Mouse (Mus musculus) G1E (cell line): ENCODE results near the gene Best3. TPM values are rescaled to one million over a fixed set of nuclear protein-coding genes. Genes with fewer than 3 reads are reported as not detected.

Experiments used
- ATAC-seq: 2 replicates; pipeline ENCODE4 v1.8.0; 2016; ENCODE audit warnings: mild to moderate bottlenecking; ENCODE audit not compliant: insufficient number of reproducible peaks, poor library complexity, low FRiP score, severe bottlenecking; ENCODE audit errors: extremely low read depth
- DNase-seq: peaks from one replicate; pipeline ENCODE4 v3.0.0; 2012; ENCODE audit warnings: low spot score
- H3K27me3 ChIP-seq: 2 replicates; pipeline ENCODE4 v1.6.1; 2012; ENCODE audit warnings: mild to moderate bottlenecking, low read length, inconsistent platforms; ENCODE audit not compliant: insufficient read depth
- H3K36me3 ChIP-seq: replicated peaks from 2 replicates; pipeline ENCODE3; 2012; ENCODE audit warnings: mild to moderate bottlenecking, inconsistent platforms
- H3K4me1 ChIP-seq: 2 replicates; pipeline ENCODE4 v1.6.1; 2012; ENCODE audit warnings: low read depth, low read length, inconsistent platforms, mixed read lengths; ENCODE audit not compliant: insufficient read depth
- H3K4me3 ChIP-seq: 2 replicates; pipeline ENCODE4 v1.5.1; 2012; ENCODE audit warnings: low read depth, mild to moderate bottlenecking, inconsistent platforms, low read length, moderate library complexity, mixed read lengths
- H3K9me3 ChIP-seq: replicated peaks from 2 replicates; pipeline ENCODE4 v1.6.1; 2012; ENCODE audit warnings: inconsistent platforms
- CTCF ChIP-seq: IDR thresholded peaks from 2 replicates; pipeline ENCODE4 v1.5.1; 2012; ENCODE audit warnings: low read depth, low read length, inconsistent platforms, mixed read lengths
- GATA1 ChIP-seq: IDR thresholded peaks from 2 replicates; pipeline ENCODE4 v1.6.1; 2012; ENCODE audit warnings: borderline replicate concordance, low read length, inconsistent platforms, mixed read lengths
- GATA2 ChIP-seq: IDR thresholded peaks from 2 replicates; pipeline ENCODE4 v1.6.1; 2012; ENCODE audit warnings: low read depth, low read length, inconsistent platforms, borderline replicate concordance
- POLR2AphosphoS5 ChIP-seq: IDR thresholded peaks from 2 replicates; pipeline ENCODE4 v1.6.1; 2012; ENCODE audit warnings: low read depth, low read length, inconsistent platforms; ENCODE audit not compliant: insufficient replicate concordance
- TAL1 ChIP-seq: conservative IDR thresholded peaks from 2 replicates; pipeline ENCODE4 v1.6.1; 2012; ENCODE audit warnings: low read depth, low read length, inconsistent platforms, mixed read lengths
- polyA plus RNA-seq: library from polyadenylated mRNA; stranded (reverse); fragments of >175 nt; gene quantifications from 2 replicates; pipeline ENCODE4 v1.2.3, GENCODE M21; 2012
- total RNA-seq, 2 experiments: library from RNA; stranded (forward) in 1 of 2; stranded (reverse) in 1 of 2; fragments of 200-1000 nt in 1 of 2; fragments of >200 nt in 1 of 2; fragmentation: Nextera tagmentation in 1 of 2; gene quantifications; 2 replicates each; pipeline ENCODE4 v1.2.3; 2014 to 2017

The Best3 gene
- total and polyA plus RNA-seq, 3 experiments = not detected

DNA sequence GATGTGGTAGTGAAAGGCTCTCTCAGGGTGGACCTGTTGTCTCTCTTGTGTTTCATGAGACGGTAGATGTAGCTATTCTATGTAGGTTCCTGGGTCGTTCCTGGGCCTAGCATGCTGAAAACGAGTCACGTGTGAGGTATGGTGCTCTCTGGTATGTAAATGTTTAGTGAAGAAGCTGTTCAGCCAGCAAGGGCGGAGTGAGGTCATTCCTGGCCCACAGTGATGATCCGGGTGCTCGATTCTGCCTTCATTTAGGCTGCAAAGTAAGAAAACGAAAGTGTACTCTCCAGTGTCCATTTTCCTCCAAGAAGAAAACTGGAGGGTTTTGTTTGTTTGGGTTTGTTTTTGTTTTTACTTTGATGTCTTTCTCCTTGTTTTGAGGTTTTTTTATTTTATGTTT lies 7.9 kb downstream of the Best3 start:
- no peak for TF ChIP-seq POLR2AphosphoS5
- TF ChIP-seq CTCF = no peak
- TF ChIP-seq TAL1 = no peak
- TF ChIP-seq GATA2 = no peak
- no peak for ATAC-seq
- Histone ChIP-seq H3K4me1 (peaks cover 2% of the 10 kb centered on the region; the same call in 1 of the 2 replicates), H3K36me3 (no peaks in the 10 kb centered on the region), H3K4me3 (no peak overlapping the region), H3K9me3 (no peaks in the 10 kb centered on the region), H3K27me3 (peaks cover 7% of the 10 kb centered on the region)
- no peak for DNase-seq

GRCm38 (mm10) chr10:116995162-116995561 lies 9.0 kb downstream of the Best3 start:
- peaks cover 2% of the 10 kb centered on the region; the same call in 1 of the 2 replicates for H3K4me1 ChIP-seq
- H3K9me3 ChIP-seq = no peaks in the 10 kb centered on the region
- no peak overlapping the region for H3K4me3 ChIP-seq
- no peak for ATAC-seq
- H3K27me3 ChIP-seq = peaks cover 7% of the 10 kb centered on the region
- TF ChIP-seq GATA1 = no peak
- TF ChIP-seq TAL1 = no peak
- no peak for TF ChIP-seq POLR2AphosphoS5
- TF ChIP-seq GATA2 = no peak
- no peak for TF ChIP-seq CTCF
- no peaks in the 10 kb centered on the region for H3K36me3 ChIP-seq
- no peak for DNase-seq

DNA sequence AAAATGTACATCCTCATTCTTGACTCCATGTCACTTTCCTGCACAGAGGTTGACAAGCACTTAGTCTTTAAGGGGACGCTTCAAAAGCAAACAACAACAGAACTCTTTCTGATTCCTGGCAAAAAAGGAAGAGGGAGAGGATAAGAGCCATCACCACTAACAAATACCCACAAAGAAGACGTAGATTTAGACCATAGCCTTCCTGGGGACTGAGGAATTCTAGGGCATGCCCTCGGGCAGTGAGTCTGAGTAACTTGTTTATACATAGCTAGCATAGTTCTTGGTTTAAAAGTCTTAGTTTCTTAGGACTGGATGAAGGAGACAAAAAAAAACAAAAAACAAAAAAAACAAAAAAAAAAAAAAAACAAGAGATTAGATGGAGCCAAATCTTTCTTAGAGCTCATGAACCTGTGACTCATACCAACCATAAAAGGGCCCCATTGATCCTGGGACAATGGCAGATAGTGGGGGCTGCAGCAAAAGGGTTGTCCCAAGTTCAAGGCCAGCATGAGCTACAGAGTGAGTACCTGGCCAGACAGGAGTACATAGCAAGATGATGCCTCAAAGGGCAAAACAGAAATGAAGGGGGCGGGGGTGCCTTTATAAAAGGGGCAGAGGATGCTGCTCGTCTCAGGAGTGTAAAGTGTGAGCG lies 9.6 kb downstream of the Best3 start:
- peaks cover 2% of the 10 kb centered on the region; the same call in 1 of the 2 replicates for H3K4me1 ChIP-seq
- DNase-seq = no peak
- no peaks in the 10 kb centered on the region for H3K9me3 ChIP-seq
- TF ChIP-seq GATA1 (no peak), TAL1 (no peak), POLR2AphosphoS5 (no peak), CTCF (no peak), GATA2 (no peak)
- H3K4me3 ChIP-seq = no peak overlapping the region
- no peaks in the 10 kb centered on the region for H3K36me3 ChIP-seq
- peaks cover 7% of the 10 kb centered on the region for H3K27me3 ChIP-seq
- no peak for ATAC-seq

GRCm38 (mm10) chr10:116996236-116996600 lies 10.1 kb downstream of the Best3 start:
- ATAC-seq (no peak), DNase-seq (no peak)
- H3K9me3 ChIP-seq = no peaks in the 10 kb centered on the region
- H3K4me3 ChIP-seq = no peak overlapping the region
- TF ChIP-seq TAL1 (no peak), POLR2AphosphoS5 (no peak), GATA1 (no peak), GATA2 (no peak), CTCF (no peak)
- H3K4me1 ChIP-seq = peaks cover 2% of the 10 kb centered on the region; the same call in 1 of the 2 replicates
- peaks cover 7% of the 10 kb centered on the region for H3K27me3 ChIP-seq
- no peaks in the 10 kb centered on the region for H3K36me3 ChIP-seq

- TF ChIP-seq TAL1 (no peak), GATA2 (no peak), POLR2AphosphoS5 (no peak)
- no peak for ATAC-seq
- H3K4me3 ChIP-seq = no peak overlapping the region
- H3K27me3 ChIP-seq = peaks cover 10% of the 10 kb centered on the region
- H3K4me1 ChIP-seq = peaks cover 2% of the 10 kb centered on the region; the same call in 1 of the 2 replicates
- H3K36me3 ChIP-seq = no peaks in the 10 kb centered on the region
- DNase-seq = no peak
- H3K9me3 ChIP-seq = no peaks in the 10 kb centered on the region
Measured at GRCm38 (mm10) chr10:116998716-116999455, 12.8 kb downstream of the Best3 start.

DNA sequence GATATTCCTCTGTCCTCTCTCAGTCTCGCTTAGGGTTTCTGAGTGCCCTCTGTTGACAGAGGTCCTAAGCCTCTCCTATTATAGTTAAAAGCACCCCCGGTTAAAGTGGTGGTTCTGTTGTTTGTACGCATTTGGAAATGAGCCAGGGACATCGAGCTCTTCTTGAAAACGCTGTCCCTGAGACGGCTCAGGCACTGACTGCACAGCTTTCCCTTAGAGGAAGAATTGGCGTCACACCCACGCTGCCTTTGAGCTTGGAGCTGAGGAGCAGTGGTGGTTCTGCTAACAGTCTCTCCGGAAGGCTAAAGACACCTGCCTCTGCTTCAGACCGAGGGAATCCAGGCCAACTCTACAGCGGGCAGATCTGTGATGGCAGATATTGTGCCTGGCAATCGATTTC lies 14.9 kb downstream of the Best3 start:
- DNase-seq = no peak
- Histone ChIP-seq H3K4me3 (no peak overlapping the region), H3K4me1 (no peaks in the 10 kb centered on the region), H3K9me3 (no peaks in the 10 kb centered on the region), H3K36me3 (no peaks in the 10 kb centered on the region), H3K27me3 (peaks cover 10% of the 10 kb centered on the region)
- no peak for ATAC-seq
- no peak for TF ChIP-seq GATA1
- no peak for TF ChIP-seq CTCF
- TF ChIP-seq TAL1 = no peak
- TF ChIP-seq POLR2AphosphoS5 = no peak
- TF ChIP-seq GATA2 = no peak

DNA sequence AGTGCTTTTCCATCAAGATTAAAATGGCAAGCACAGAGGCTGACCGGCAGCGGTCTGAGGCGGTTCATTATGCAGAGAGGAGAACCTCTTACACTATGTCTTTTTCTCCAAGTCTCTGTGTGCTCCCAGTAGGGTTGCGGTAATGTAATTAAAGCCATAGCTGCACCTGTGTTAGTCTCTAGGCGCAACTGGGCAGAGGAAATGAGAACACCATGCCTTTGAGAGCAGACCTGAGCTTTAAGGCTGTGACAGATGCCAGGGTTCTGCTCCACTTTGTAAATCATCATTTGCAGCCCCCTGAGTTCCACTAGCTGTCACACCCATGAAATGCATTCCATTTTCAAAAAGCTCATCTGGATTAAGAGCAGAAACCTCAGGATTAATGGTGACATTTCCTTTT lies 18.6 kb downstream of the Best3 start:
- peaks cover 6% of the 10 kb centered on the region for H3K27me3 ChIP-seq
- no peaks in the 10 kb centered on the region for H3K36me3 ChIP-seq
- no peak for ATAC-seq
- H3K4me1 ChIP-seq = no peaks in the 10 kb centered on the region
- no peak for TF ChIP-seq GATA1
- no peak for TF ChIP-seq GATA2
- no peak for TF ChIP-seq CTCF
- TF ChIP-seq TAL1 = no peak
- TF ChIP-seq POLR2AphosphoS5 = no peak
- DNase-seq = no peak
- no peak overlapping the region for H3K4me3 ChIP-seq
- H3K9me3 ChIP-seq = no peaks in the 10 kb centered on the region
